Mouse (Mus musculus) cortical plate, adult 2 months (tissue): ENCODE measurements at regions not wholly inside any gene's neighbourhood (a gene's known extent, or its start where the extent isn't known, plus 50 kb on each side); places are given as distances from the start of the nearest gene placed in this dataset.

Experiments
- CTCF ChIP-seq: fragments of 200-500 bp; IDR thresholded peaks from 2 replicates; pipeline ENCODE4 v1.5.1; 2011; ENCODE audit warnings: mild to moderate bottlenecking, control low read depth, low read length; ENCODE audit not compliant: insufficient read depth; ENCODE audit errors: extremely low read depth
- POLR2A ChIP-seq: fragments of 200-500 bp; IDR thresholded peaks from 2 replicates; pipeline ENCODE4 v1.6.1; 2011; ENCODE audit warnings: mild to moderate bottlenecking, low read length, control low read depth; ENCODE audit not compliant: insufficient read depth; ENCODE audit errors: extremely low read depth

- TF ChIP-seq CTCF (no peak), POLR2A (no peak)
Observed at GRCm38 (mm10) chrX:99531154-99531553, 60.1 kb upstream of the Pja1 start.
